Mouse (Mus musculus) liver, embryonic 16.5 days (tissue): Measurements from ENCODE around the gene Fam133b. TPM values are rescaled to one million over a fixed set of nuclear protein-coding genes. Genes with fewer than 3 reads are reported as not detected.
"Not testable (repeated sequence)": the region's sequence is repeated elsewhere in the genome, so short reads cannot be mapped to it uniquely, and the experiment has no call there.

Source experiments
- ATAC-seq: fragments of 200-750 bp; cut with Nextera tagmentation; 2 replicates; pipeline ENCODE4 v1.8.0; 2017; ENCODE audit warnings: low read depth, mild to moderate bottlenecking, moderate number of reproducible peaks, moderate library complexity
- H3K27ac ChIP-seq: fragments of 300-500 bp; sonication (generic); 2 replicates; pipeline ENCODE4 v1.5.1; 2014; ENCODE audit warnings: mild to moderate bottlenecking, low read length
- H3K27me3 ChIP-seq: fragments of 300-500 bp; sonication (generic); 2 replicates; pipeline ENCODE4 v1.6.1; 2014; ENCODE audit warnings: low read depth, low read length, mixed read lengths; ENCODE audit not compliant: control insufficient read depth, insufficient read depth
- H3K36me3 ChIP-seq: fragments of 300-500 bp; sonication (generic); 2 replicates; pipeline ENCODE4 v1.6.1; 2014; ENCODE audit warnings: mild to moderate bottlenecking; ENCODE audit not compliant: control insufficient read depth, insufficient read depth
- H3K4me1 ChIP-seq: fragments of 300-500 bp; sonication (generic); 2 replicates; pipeline ENCODE4 v1.6.1; 2014; ENCODE audit warnings: low read depth, low read length, mixed read lengths; ENCODE audit not compliant: control insufficient read depth
- H3K4me2 ChIP-seq: fragments of 300-500 bp; sonication (generic); 2 replicates; pipeline ENCODE4 v1.6.1; 2014; ENCODE audit warnings: low read depth, low read length, mixed read lengths
- H3K4me3 ChIP-seq: fragments of 300-500 bp; sonication (generic); 2 replicates; pipeline ENCODE4 v1.5.1; 2014; ENCODE audit warnings: low read depth, mild to moderate bottlenecking, low read length
- H3K9ac ChIP-seq: fragments of 300-500 bp; sonication (generic); 2 replicates; pipeline ENCODE4 v1.6.1; 2014; ENCODE audit warnings: low read depth, low read length
- H3K9me3 ChIP-seq: fragments of 300-500 bp; sonication (generic); replicated peaks from 2 replicates; pipeline ENCODE4 v1.6.1; 2016; ENCODE audit warnings: low read length; ENCODE audit not compliant: control insufficient read depth
- WGBS: fragments of 180-500 bp; shearing (Covaris S2); extraction: QIAGEN DNeasy Blood & Tissue Kit; methylation state at CpG from one replicate; pipeline ENCODE4 v1.1.7; 2014; ENCODE audit not compliant: insufficient replicate concordance; 5-methylcytosine and 5-hydroxymethylcytosine counted together
- polyA plus RNA-seq: library from polyadenylated mRNA; unstranded; fragments of >200 nt; fragmentation: Nextera tagmentation; extraction: Ambion mirVana; gene quantifications from 2 replicates; pipeline ENCODE4 v1.2.1, GENCODE M21; 2015

Gene Fam133b
- polyA plus RNA-seq, 1 experiment from 2014 or later: 8.6 TPM

DNA sequence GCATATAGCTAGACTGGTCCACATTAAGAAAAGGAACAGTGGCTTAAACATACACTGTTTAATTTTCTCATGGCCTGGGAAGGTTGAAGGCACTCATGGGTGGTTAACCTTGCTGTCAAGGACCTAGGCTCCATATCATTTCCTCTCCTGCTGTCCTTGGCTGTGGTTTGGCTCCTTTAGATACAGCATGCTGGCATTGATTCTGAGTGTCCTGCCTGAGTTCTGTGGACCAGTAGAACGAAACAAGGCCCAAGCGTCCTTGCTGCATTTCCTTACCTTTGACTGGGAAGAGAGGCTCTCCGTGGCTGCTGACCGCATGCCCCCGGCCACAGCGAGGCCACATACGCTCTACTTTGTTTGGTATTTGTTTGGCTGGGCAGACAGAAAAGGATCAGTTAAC is 65.6 kb downstream of the Fam133b start:
- Histone ChIP-seq H3K27ac (no peak overlapping the region), H3K36me3 (peaks cover 6% of the 10 kb centered on the region), H3K4me1 (no peaks in the 10 kb centered on the region), H3K4me3 (no peak overlapping the region), H3K9ac (no peak overlapping the region), H3K9me3 (no peaks in the 10 kb centered on the region), H3K27me3 (no peaks in the 10 kb centered on the region), H3K4me2 (no peak overlapping the region)
- whole genome bisulfite sequencing: 85% methylated on average over 7 of the region's 7 CpGs
- ATAC-seq: no peak

DNA sequence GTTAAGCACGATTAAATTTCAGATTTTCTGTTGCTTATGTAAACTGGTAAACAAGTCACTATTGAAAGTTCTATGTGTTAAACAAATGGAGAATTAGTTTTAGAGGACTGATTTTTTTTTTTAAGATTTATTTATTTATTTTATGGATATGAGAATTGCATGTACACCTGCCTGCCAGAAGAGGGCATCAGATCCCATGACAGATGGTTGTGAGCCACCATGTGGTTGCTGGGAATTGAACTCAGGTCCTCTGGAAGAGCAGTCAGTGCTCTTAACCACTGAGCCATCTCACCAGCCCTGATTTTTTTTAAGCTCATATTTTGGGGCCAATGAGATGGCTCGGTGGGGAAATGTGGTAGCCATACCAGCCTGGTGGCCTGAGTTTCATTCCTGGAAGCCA is 68.2 kb downstream of the Fam133b start:
- ATAC-seq, H3K27ac ChIP-seq, H3K4me1 ChIP-seq, H3K27me3 ChIP-seq, H3K36me3 ChIP-seq, H3K9me3 ChIP-seq, H3K4me2 ChIP-seq, H3K4me3 ChIP-seq, H3K9ac ChIP-seq: not testable (repeated sequence)
- WGBS: 72% methylated on average over 2 of the region's 2 CpGs

Other genes with a start within 250 kb of the Fam133b start
- 15.8 and 16.0 TPM in 2 replicates for gene Cdk6, start 202.3 kb upstream of the Fam133b start, polyA plus RNA-seq
- gene 1700109H08Rik, start 27.7 kb downstream of the Fam133b start, polyA plus RNA-seq: 1.0 and 1.2 TPM in 2 replicates
- 5.6 and 6.4 TPM in 2 replicates for gene Pex1, start 52.2 kb downstream of the Fam133b start, polyA plus RNA-seq
- 5.5 and 7.0 TPM in 2 replicates for gene Rbm48, start 52.8 kb downstream of the Fam133b start, polyA plus RNA-seq
- not detected in 2 replicates for gene Tmbim7, start 107.3 kb downstream of the Fam133b start, polyA plus RNA-seq
- 18.7 and 20.7 TPM in 2 replicates for gene Gatad1, start 113.4 kb downstream of the Fam133b start, polyA plus RNA-seq